Mouse (Mus musculus): ENCODE data around the gene Lyst.
"Not testable (repeated sequence)": the region's sequence is repeated elsewhere in the genome, so short reads cannot be mapped to it uniquely, and the experiment has no call there.

Gene Lyst

GRCm38 (mm10) chr13:13590048-13591011 is at the start of gene Lyst:
Gene Lyst, plus strand, starts transcription at chr13:13590397.
- peak; percentile 88 for DNase-seq (ENCODE audit: low read depth, low spot score)

- not testable (repeated sequence) for DNase-seq (ENCODE audit: low read depth, low spot score)
These were observed 47.1 kb upstream of the Lyst start for GRCm38 (mm10) chr13:13543073-13543472.

GRCm38 (mm10) chr13:13546792-13547191 is 43.4 kb upstream of the Lyst start:
- DNase-seq (ENCODE audit: low read depth, low spot score): no peak

GRCm38 (mm10) chr13:13547889-13548288 is 42.3 kb upstream of the Lyst start:
- no peak for DNase-seq (ENCODE audit: low read depth, low spot score)

GRCm38 (mm10) chr13:13548431-13549190 is 41.6 kb upstream of the Lyst start:
- DNase-seq (ENCODE audit: low read depth, low spot score): no peak

- DNase-seq (ENCODE audit: low read depth, low spot score): no peak
These were observed 40.2 kb upstream of the Lyst start for GRCm38 (mm10) chr13:13549687-13550660.

- DNase-seq (ENCODE audit: low read depth, low spot score): no peak
These were observed 38.2 kb upstream of the Lyst start for GRCm38 (mm10) chr13:13552020-13552419.

- DNase-seq (ENCODE audit: low read depth, low spot score): no peak
These were observed 36.5 kb upstream of the Lyst start for GRCm38 (mm10) chr13:13553660-13554059.

GRCm38 (mm10) chr13:13555196-13555595 is 35.0 kb upstream of the Lyst start:
- no peak for DNase-seq (ENCODE audit: low read depth, low spot score)

GRCm38 (mm10) chr13:13557001-13557743 is 33.0 kb upstream of the Lyst start:
- DNase-seq (ENCODE audit: low read depth, low spot score): no peak

GRCm38 (mm10) chr13:13558251-13558650 is 31.9 kb upstream of the Lyst start:
- DNase-seq (ENCODE audit: low read depth, low spot score): no peak

- no peak for DNase-seq (ENCODE audit: low read depth, low spot score)
These were observed 31.3 kb upstream of the Lyst start for GRCm38 (mm10) chr13:13558900-13559299.

- no peak for DNase-seq (ENCODE audit: low read depth, low spot score)
These were observed 27.6 kb upstream of the Lyst start for GRCm38 (mm10) chr13:13562571-13562970.

- no peak for DNase-seq (ENCODE audit: low read depth, low spot score)
These were observed 26.1 kb upstream of the Lyst start for GRCm38 (mm10) chr13:13564116-13564515.

GRCm38 (mm10) chr13:13564541-13564940 is 25.7 kb upstream of the Lyst start:
- DNase-seq (ENCODE audit: low read depth, low spot score): no peak

GRCm38 (mm10) chr13:13567640-13568039 is 22.6 kb upstream of the Lyst start:
- no peak for DNase-seq (ENCODE audit: low read depth, low spot score)

- DNase-seq (ENCODE audit: low read depth, low spot score): no peak
These were observed 21.4 kb upstream of the Lyst start for GRCm38 (mm10) chr13:13568824-13569223.

- DNase-seq (ENCODE audit: low read depth, low spot score): no peak
These were observed 20.6 kb upstream of the Lyst start for GRCm38 (mm10) chr13:13569603-13570002.

GRCm38 (mm10) chr13:13572060-13572835 is 17.9 kb upstream of the Lyst start:
- DNase-seq (ENCODE audit: low read depth, low spot score): no peak

- no peak for DNase-seq (ENCODE audit: low read depth, low spot score)
These were observed 17.3 kb upstream of the Lyst start for GRCm38 (mm10) chr13:13572941-13573340.

All from c-Kit-negative CD71-positive TER-119-positive erythroid progenitor cells, embryonic 14.5 days (primary cell).